Mouse (Mus musculus) hindbrain, postnatal 0 days (tissue): ENCODE measurements around the gene Fcgr2b. TPM values are rescaled to one million over a fixed set of nuclear protein-coding genes. Genes with fewer than 3 reads are reported as not detected.

ENCODE experiments used
- ATAC-seq: fragments of 200-750 bp; cut with Nextera tagmentation; 2 replicates; pipeline ENCODE4 v1.8.0; 2017; ENCODE audit warnings: mild to moderate bottlenecking, moderate TSS enrichment, moderate library complexity
- DNase-seq: peaks from one replicate; pipeline ENCODE4 v3.0.0-alpha.2; 2015; ENCODE audit warnings: low spot score
- H3K27ac ChIP-seq: fragments of 300-500 bp; sonication (generic); 2 replicates; pipeline ENCODE4 v1.5.1; 2014; ENCODE audit warnings: mild to moderate bottlenecking
- H3K27me3 ChIP-seq: fragments of 300-500 bp; sonication (generic); 2 replicates; pipeline ENCODE4 v1.6.1; 2014; ENCODE audit warnings: low read length, mixed read lengths; ENCODE audit not compliant: insufficient read depth
- H3K36me3 ChIP-seq: fragments of 300-500 bp; sonication (generic); 2 replicates; pipeline ENCODE4 v1.6.1; 2014; ENCODE audit warnings: low read length, mixed read lengths; ENCODE audit not compliant: insufficient read depth
- H3K4me1 ChIP-seq: fragments of 300-500 bp; sonication (generic); 2 replicates; pipeline ENCODE4 v1.6.1; 2014; ENCODE audit warnings: antibody characterized with exemption, low read length, mixed read lengths; ENCODE audit not compliant: insufficient read depth
- H3K4me2 ChIP-seq: fragments of 300-500 bp; sonication (generic); 2 replicates; pipeline ENCODE4 v1.6.1; 2014; ENCODE audit warnings: low read depth, mild to moderate bottlenecking, low read length, moderate library complexity, mixed read lengths
- H3K4me3 ChIP-seq: fragments of 300-500 bp; sonication (generic); 2 replicates; pipeline ENCODE4 v1.5.1; 2014; ENCODE audit warnings: low read length
- H3K9ac ChIP-seq: fragments of 300-500 bp; sonication (generic); replicated peaks from 2 replicates; pipeline ENCODE4 v1.6.1; 2014; ENCODE audit warnings: mild to moderate bottlenecking, low read length, moderate library complexity, mixed read lengths
- H3K9me3 ChIP-seq: fragments of 300-500 bp; sonication (generic); 2 replicates; pipeline ENCODE4 v1.6.1; 2016; ENCODE audit warnings: low read length, mixed read lengths
- CTCF ChIP-seq: IDR thresholded peaks from 2 replicates; pipeline ENCODE4 v1.5.1; 2016; ENCODE audit warnings: antibody characterized with exemption, control low read depth, low read depth
- WGBS: fragments of 180-500 bp; shearing (Covaris S2); extraction: QIAGEN DNeasy Blood & Tissue Kit; methylation state at CpG from one replicate; pipeline ENCODE4 v1.1.7; 2014; 5-methylcytosine and 5-hydroxymethylcytosine counted together
- polyA plus RNA-seq: library from polyadenylated mRNA; unstranded; fragments of >200 nt; fragmentation: Nextera tagmentation; extraction: Ambion mirVana; gene quantifications from 2 replicates; pipeline ENCODE4 v1.2.1, GENCODE M21; 2015
- total RNA-seq: library from RNA; depleted of rRNA; stranded (reverse); fragments of >200 nt; gene quantifications from 2 replicates; pipeline ENCODE4 v1.2.3, GENCODE M21; 2014

Gene Fcgr2b
- total and polyA plus RNA-seq, 2 experiments from 2014 or later, result 3.6 to 5.3 TPM

DNA sequence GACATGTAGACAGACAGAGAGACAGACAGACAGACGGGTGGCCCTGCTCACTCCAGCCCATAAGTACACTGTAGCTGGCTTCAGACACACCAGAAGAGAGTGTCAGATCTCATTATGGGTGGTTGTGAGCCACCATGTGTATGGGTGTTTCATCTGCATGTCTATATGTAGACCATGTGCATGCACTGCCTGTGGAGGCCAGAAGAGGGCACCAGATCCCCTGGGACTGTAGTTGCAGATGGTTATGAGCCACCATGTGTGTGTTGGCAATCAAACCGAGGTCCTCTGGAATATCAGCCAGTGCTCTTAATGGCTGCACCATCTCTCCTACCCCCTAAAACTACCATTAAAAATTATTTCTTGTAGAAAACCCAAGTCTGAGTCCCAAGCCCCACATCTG is 30.6 kb upstream of the Fcgr2b start:
- 91% methylated on average over 2 of the region's 2 CpGs for WGBS
- Histone ChIP-seq H3K4me1 (no peaks in the 10 kb centered on the region), H3K9me3 (no peaks in the 10 kb centered on the region), H3K4me3 (no peak overlapping the region), H3K4me2 (no peak overlapping the region), H3K27ac (no peak overlapping the region), H3K36me3 (no peaks in the 10 kb centered on the region), H3K9ac (no peak overlapping the region), H3K27me3 (no peaks in the 10 kb centered on the region)
- peak; percentile 33; the same call in 1 of the 2 replicates for TF ChIP-seq CTCF
- DNase-seq, result no peak
- ATAC-seq, result no peak

DNA sequence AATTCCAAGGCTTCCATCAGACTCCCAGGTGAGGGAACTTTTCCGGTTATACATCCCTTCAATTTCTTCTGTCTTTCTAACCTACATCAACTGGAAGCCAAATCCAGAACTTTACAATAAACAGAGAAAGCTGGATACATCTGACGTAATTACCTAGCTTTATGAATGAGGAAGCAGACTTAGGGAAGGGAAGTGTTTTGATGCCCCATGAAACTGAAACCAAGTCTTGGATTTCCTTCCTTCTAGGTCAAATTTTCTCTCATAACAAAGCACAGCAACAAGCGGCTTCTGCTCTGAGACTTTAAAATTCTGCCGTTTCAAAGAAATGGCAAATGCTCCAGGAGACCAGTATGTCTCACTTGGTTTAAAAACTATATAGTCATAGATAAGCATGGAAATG is 30.0 kb upstream of the Fcgr2b start:
- no peaks in the 10 kb centered on the region for H3K36me3 ChIP-seq
- no peaks in the 10 kb centered on the region for H3K27me3 ChIP-seq
- TF ChIP-seq CTCF, result no peak
- ATAC-seq (no peak), DNase-seq (no peak)
- no peak overlapping the region for H3K4me2 ChIP-seq
- no peak overlapping the region for H3K27ac ChIP-seq
- no peaks in the 10 kb centered on the region for H3K4me1 ChIP-seq
- H3K9me3 ChIP-seq, result no peaks in the 10 kb centered on the region
- H3K9ac ChIP-seq, result no peak overlapping the region
- no peak overlapping the region for H3K4me3 ChIP-seq
- WGBS, result 91% methylated on average over 4 of the region's 4 CpGs

DNA sequence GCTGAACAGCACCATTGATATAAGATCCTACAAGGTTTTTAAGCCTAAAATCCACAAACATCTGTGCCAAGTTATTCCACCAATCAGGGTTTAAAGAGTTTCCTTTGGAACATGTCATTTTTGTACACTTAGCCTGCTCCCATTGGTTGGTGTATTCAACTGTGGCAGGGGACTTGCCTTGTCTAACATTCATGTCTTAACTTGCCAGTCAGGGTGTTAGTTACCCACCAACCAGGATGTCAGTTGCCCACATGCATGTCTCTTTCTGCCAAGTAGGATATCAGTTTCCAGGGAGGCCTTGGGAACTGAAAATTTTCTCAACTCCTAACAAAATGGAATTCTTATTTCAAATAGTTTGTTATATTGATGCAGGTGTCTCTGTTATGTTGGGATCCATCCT is 29.2 kb upstream of the Fcgr2b start:
- H3K9ac ChIP-seq, result no peak overlapping the region
- no peak for ATAC-seq
- no peak for DNase-seq
- no peaks in the 10 kb centered on the region for H3K27me3 ChIP-seq
- no peak overlapping the region for H3K4me3 ChIP-seq
- H3K9me3 ChIP-seq, result no peaks in the 10 kb centered on the region
- no peak overlapping the region for H3K27ac ChIP-seq
- H3K4me2 ChIP-seq, result no peak overlapping the region
- H3K4me1 ChIP-seq, result no peaks in the 10 kb centered on the region
- no peaks in the 10 kb centered on the region for H3K36me3 ChIP-seq
- no peak for TF ChIP-seq CTCF

DNA sequence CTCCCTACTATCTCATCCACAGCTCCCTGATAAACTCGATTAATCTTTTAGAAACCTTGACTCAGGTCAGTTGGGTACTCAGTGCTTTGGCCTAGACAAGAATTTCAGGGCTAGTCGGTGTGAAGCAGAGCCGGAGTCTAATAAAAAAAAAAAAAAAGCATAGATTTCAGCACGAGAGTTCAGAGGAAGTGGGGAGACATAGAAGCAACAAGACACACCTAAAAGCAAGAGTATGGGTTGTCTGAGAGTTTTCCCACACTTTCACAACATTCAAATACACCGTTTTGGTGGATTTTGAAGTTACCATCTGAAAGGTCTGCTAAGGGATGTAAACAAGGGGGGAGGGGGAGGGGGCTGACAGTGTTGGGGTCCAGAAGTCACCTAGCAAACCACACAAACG is 28.7 kb upstream of the Fcgr2b start:
- Histone ChIP-seq H3K4me2 (no peak overlapping the region), H3K9ac (no peak overlapping the region), H3K4me3 (no peak overlapping the region), H3K27ac (no peak overlapping the region), H3K9me3 (no peaks in the 10 kb centered on the region), H3K27me3 (no peaks in the 10 kb centered on the region), H3K36me3 (no peaks in the 10 kb centered on the region), H3K4me1 (no peaks in the 10 kb centered on the region)
- ATAC-seq, result no peak
- DNase-seq, result no peak
- WGBS, result 75% methylated on average over 6 of the region's 6 CpGs
- no peak for TF ChIP-seq CTCF

DNA sequence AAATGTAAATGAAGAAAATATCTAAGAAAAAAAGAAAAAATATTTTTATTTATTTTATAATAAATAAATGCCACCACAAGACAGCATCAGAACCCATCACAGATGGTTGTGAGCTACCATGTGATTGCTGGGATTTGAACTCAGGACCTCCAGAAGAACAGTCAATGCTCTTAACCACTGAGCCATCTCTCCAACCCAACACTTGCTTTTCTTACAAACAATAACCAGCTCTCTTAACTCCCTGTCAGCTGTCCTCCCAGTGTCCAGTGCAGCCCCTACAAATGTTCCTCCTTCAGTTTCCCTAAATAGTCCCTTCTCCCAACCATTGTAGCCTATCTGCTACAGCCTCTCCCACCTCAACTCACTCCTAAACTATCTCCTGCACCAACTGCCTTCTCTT is 23.5 kb upstream of the Fcgr2b start:
- Histone ChIP-seq H3K4me3 (no peak overlapping the region), H3K4me2 (no peak overlapping the region), H3K27ac (no peak overlapping the region), H3K27me3 (no peaks in the 10 kb centered on the region), H3K9ac (no peak overlapping the region), H3K4me1 (no peaks in the 10 kb centered on the region; the same call in 1 of the 2 replicates), H3K36me3 (no peaks in the 10 kb centered on the region), H3K9me3 (no peaks in the 10 kb centered on the region)
- DNase-seq (no peak), ATAC-seq (no peak)
- TF ChIP-seq CTCF, result no peak

DNA sequence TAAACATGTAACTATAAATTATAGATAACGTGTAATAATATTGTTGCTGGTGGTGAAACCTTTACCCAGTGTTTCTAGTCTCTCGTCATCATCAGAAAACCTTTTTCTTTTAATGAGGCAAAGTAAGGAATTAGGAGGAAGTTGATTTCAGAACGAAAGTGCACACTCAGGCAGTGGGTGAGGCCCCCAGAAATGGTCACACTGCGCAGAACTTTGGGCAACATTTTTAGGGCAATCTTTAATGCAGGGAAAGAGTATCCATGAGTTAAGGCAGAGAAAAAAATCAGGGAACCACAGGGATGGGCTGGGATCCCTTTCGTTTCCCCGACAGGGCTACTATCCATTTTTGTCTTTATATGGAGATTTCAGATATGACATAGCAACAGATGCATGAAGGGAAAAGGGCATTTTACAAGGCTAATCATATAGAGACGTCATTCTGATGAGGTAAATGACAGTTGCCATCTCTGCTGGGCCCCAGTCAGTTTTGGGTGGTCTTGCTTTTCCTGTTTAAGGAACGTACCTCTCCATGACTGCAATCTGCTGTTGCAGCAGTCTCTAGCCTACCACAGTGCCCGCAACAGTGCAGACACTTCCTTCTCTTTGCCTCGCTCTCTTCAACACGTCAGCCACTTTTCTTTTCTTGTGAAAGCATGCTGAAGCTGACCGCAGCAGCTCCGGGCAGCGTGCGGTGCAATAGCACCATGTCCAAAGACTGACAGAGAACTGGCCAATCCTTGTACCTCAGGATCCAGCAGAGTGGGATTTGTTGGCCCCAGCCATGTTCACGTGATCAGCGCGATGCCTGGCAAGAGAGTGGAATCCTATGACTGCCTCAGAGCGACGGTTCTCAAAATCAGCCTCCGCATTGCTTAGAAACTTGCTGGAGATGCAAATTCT is 21.7 kb upstream of the Fcgr2b start:
- ATAC-seq (peak; percentile 62; the same call in 1 of the 2 replicates), DNase-seq (peak; percentile 17)
- Histone ChIP-seq H3K27me3 (no peaks in the 10 kb centered on the region), H3K4me2 (peak overlapping the region; percentile 41), H3K9me3 (no peaks in the 10 kb centered on the region), H3K27ac (no peak overlapping the region), H3K4me1 (no peaks in the 10 kb centered on the region; the same call in 1 of the 2 replicates), H3K36me3 (no peaks in the 10 kb centered on the region), H3K9ac (no peak overlapping the region), H3K4me3 (peak overlapping the region; percentile 4; the same call in 1 of the 2 replicates)
- WGBS, result 63% methylated on average over 21 of the region's 21 CpGs
- TF ChIP-seq CTCF, result no peak

DNA sequence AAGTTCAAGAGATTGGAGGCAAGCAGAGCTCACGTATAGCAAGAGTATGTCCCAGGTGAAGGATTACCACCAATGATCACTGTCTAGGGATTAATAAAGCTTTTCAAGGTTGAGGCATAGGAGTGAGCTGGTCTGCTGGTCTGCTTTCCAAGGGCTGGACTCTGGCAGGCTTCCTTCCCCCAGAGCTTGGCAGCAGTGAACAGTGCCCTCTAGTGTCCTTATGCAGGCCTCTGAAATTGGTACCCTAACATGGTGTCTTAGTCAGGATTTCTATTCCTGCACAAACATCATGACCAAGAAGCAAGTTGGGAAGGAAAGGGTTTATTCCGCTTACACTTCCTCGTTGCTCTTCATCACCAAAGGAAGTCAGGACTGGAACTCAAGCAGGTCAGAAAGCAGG is 20.4 kb upstream of the Fcgr2b start:
- no peaks in the 10 kb centered on the region for H3K36me3 ChIP-seq
- H3K4me1 ChIP-seq, result no peaks in the 10 kb centered on the region; the same call in 1 of the 2 replicates
- DNase-seq (peak; percentile 70), ATAC-seq (0 out of 2 replicates have a peak, but pooled peaks have one; percentile 63)
- H3K4me3 ChIP-seq, result no peak overlapping the region
- 47% methylated on average over 3 of the region's 3 CpGs for WGBS
- no peak overlapping the region for H3K9ac ChIP-seq
- no peaks in the 10 kb centered on the region for H3K9me3 ChIP-seq
- H3K27ac ChIP-seq, result no peak overlapping the region
- H3K4me2 ChIP-seq, result no peak overlapping the region
- no peaks in the 10 kb centered on the region for H3K27me3 ChIP-seq
- peak; percentile 73 for TF ChIP-seq CTCF
